Mouse (Mus musculus): Measurements from ENCODE around the gene Afm. TPM values are rescaled to one million over a fixed set of nuclear protein-coding genes. Genes with fewer than 3 reads are reported as not detected.

Afm gene
- polyA plus RNA-seq, 1 experiment from 2014 or later = not detected

GRCm38 (mm10) chr5:90562880-90563279 is 44.1 kb downstream of the Afm start:
- no peak overlapping the region for H3K9ac ChIP-seq (ENCODE audit: low read depth, low read length)
- no peak for ATAC-seq (replicated peaks; ENCODE audit: insufficient number of reproducible peaks, low FRiP score, low TSS enrichment)
- 36% methylated on average over 4 of the region's 4 CpGs for WGBS (ENCODE audit: insufficient replicate concordance)

GRCm38 (mm10) chr5:90564161-90564560 is 45.4 kb downstream of the Afm start:
- Histone ChIP-seq H3K36me3 (ENCODE audit: control insufficient read depth, insufficient read depth, low read length) (no peaks in the 10 kb centered on the region), H3K9ac (ENCODE audit: low read depth, low read length) (no peak overlapping the region), H3K4me1 (ENCODE audit: control insufficient read depth, insufficient read depth, low read length) (peaks cover 14% of the 10 kb centered on the region), H3K4me2 (no peak overlapping the region), H3K27me3 (ENCODE audit: control insufficient read depth, insufficient read depth, low read length) (no peaks in the 10 kb centered on the region), H3K9me3 (replicated peaks; ENCODE audit: control insufficient read depth, low read length) (no peaks in the 10 kb centered on the region), H3K27ac (ENCODE audit: low read depth, low read length) (no peak overlapping the region), H3K4me3 (ENCODE audit: low read depth, low read length) (no peak overlapping the region)
- WGBS (ENCODE audit: insufficient replicate concordance) = 92% methylated on average over 4 of the region's 4 CpGs
- ATAC-seq (replicated peaks; ENCODE audit: insufficient number of reproducible peaks, low FRiP score, low TSS enrichment) = no peak

More at GRCm38 (mm10) chr5:90562880-90563279, 44.1 kb downstream of the Afm start:
- Histone ChIP-seq H3K4me2 (no peak overlapping the region), H3K4me3 (ENCODE audit: low read depth, low read length) (no peak overlapping the region), H3K36me3 (ENCODE audit: control insufficient read depth, insufficient read depth, low read length) (no peaks in the 10 kb centered on the region), H3K27ac (ENCODE audit: low read depth, low read length) (no peak overlapping the region), H3K9me3 (replicated peaks; ENCODE audit: control insufficient read depth, low read length) (no peaks in the 10 kb centered on the region), H3K27me3 (ENCODE audit: control insufficient read depth, insufficient read depth, low read length) (no peaks in the 10 kb centered on the region), H3K4me1 (ENCODE audit: control insufficient read depth, insufficient read depth, low read length) (0 out of 2 replicates have a peak, but pooled peaks cover 7% of the 10 kb centered on the region)

- no peak overlapping the region for H3K27ac ChIP-seq (ENCODE audit: low read depth, low read length)
Measured at GRCm38 (mm10) chr5:90565205-90565604, 46.5 kb downstream of the Afm start.

GRCm38 (mm10) chr5:90567788-90568187 is 49.1 kb downstream of the Afm start:
- no peak for ATAC-seq (replicated peaks; ENCODE audit: insufficient number of reproducible peaks, low FRiP score, low TSS enrichment)
- Histone ChIP-seq H3K9ac (ENCODE audit: low read depth, low read length) (no peak overlapping the region), H3K9me3 (replicated peaks; ENCODE audit: control insufficient read depth, low read length) (no peaks in the 10 kb centered on the region), H3K4me1 (ENCODE audit: control insufficient read depth, insufficient read depth, low read length) (peaks cover 13% of the 10 kb centered on the region), H3K27me3 (ENCODE audit: control insufficient read depth, insufficient read depth, low read length) (no peaks in the 10 kb centered on the region), H3K27ac (ENCODE audit: low read depth, low read length) (no peak overlapping the region), H3K4me2 (no peak overlapping the region), H3K4me3 (ENCODE audit: low read depth, low read length) (no peak overlapping the region), H3K36me3 (ENCODE audit: control insufficient read depth, insufficient read depth, low read length) (no peaks in the 10 kb centered on the region)
- WGBS (ENCODE audit: insufficient replicate concordance) = 56% methylated on average over 5 of the region's 5 CpGs

More at GRCm38 (mm10) chr5:90565205-90565604, 46.5 kb downstream of the Afm start:
- H3K9me3 ChIP-seq (replicated peaks; ENCODE audit: control insufficient read depth, low read length) = no peaks in the 10 kb centered on the region
- 75% methylated on average over 6 of the region's 6 CpGs for WGBS (ENCODE audit: insufficient replicate concordance)
- H3K4me1 ChIP-seq (ENCODE audit: control insufficient read depth, insufficient read depth, low read length) = peaks cover 14% of the 10 kb centered on the region
- H3K9ac ChIP-seq (ENCODE audit: low read depth, low read length) = no peak overlapping the region
- H3K4me2 ChIP-seq = no peak overlapping the region
- no peak overlapping the region for H3K4me3 ChIP-seq (ENCODE audit: low read depth, low read length)
- no peak for ATAC-seq (replicated peaks; ENCODE audit: insufficient number of reproducible peaks, low FRiP score, low TSS enrichment)
- no peaks in the 10 kb centered on the region for H3K36me3 ChIP-seq (ENCODE audit: control insufficient read depth, insufficient read depth, low read length)
- H3K27me3 ChIP-seq (ENCODE audit: control insufficient read depth, insufficient read depth, low read length) = no peaks in the 10 kb centered on the region

GRCm38 (mm10) chr5:90568338-90568737 is 49.6 kb downstream of the Afm start:
- Histone ChIP-seq H3K27me3 (ENCODE audit: control insufficient read depth, insufficient read depth, low read length) (no peaks in the 10 kb centered on the region), H3K27ac (ENCODE audit: low read depth, low read length) (no peak overlapping the region), H3K4me3 (ENCODE audit: low read depth, low read length) (no peak overlapping the region), H3K9me3 (replicated peaks; ENCODE audit: control insufficient read depth, low read length) (no peaks in the 10 kb centered on the region), H3K4me1 (ENCODE audit: control insufficient read depth, insufficient read depth, low read length) (peaks cover 10% of the 10 kb centered on the region), H3K4me2 (no peak overlapping the region), H3K36me3 (ENCODE audit: control insufficient read depth, insufficient read depth, low read length) (no peaks in the 10 kb centered on the region), H3K9ac (ENCODE audit: low read depth, low read length) (no peak overlapping the region)
- ATAC-seq (replicated peaks; ENCODE audit: insufficient number of reproducible peaks, low FRiP score, low TSS enrichment) = no peak

- 60% methylated on average over 3 of the region's 3 CpGs for WGBS (ENCODE audit: insufficient replicate concordance)
- ATAC-seq (replicated peaks; ENCODE audit: insufficient number of reproducible peaks, low FRiP score, low TSS enrichment) = no peak
Measured at GRCm38 (mm10) chr5:90571216-90571615, 52.5 kb downstream of the Afm start.

GRCm38 (mm10) chr5:90577751-90578150 is 59.0 kb downstream of the Afm start:
- Histone ChIP-seq H3K4me1 (ENCODE audit: control insufficient read depth, insufficient read depth, low read length) (no peaks in the 10 kb centered on the region), H3K27ac (ENCODE audit: low read depth, low read length) (no peak overlapping the region), H3K27me3 (ENCODE audit: control insufficient read depth, insufficient read depth, low read length) (no peaks in the 10 kb centered on the region), H3K9me3 (replicated peaks; ENCODE audit: control insufficient read depth, low read length) (no peaks in the 10 kb centered on the region), H3K4me2 (no peak overlapping the region), H3K4me3 (ENCODE audit: low read depth, low read length) (no peak overlapping the region), H3K9ac (ENCODE audit: low read depth, low read length) (no peak overlapping the region), H3K36me3 (ENCODE audit: control insufficient read depth, insufficient read depth, low read length) (no peaks in the 10 kb centered on the region)
- ATAC-seq (replicated peaks; ENCODE audit: insufficient number of reproducible peaks, low FRiP score, low TSS enrichment) = no peak
- WGBS (ENCODE audit: insufficient replicate concordance) = 81% methylated on average over 9 of the region's 9 CpGs

More at GRCm38 (mm10) chr5:90571216-90571615, 52.5 kb downstream of the Afm start:
- Histone ChIP-seq H3K9ac (ENCODE audit: low read depth, low read length) (no peak overlapping the region), H3K36me3 (ENCODE audit: control insufficient read depth, insufficient read depth, low read length) (no peaks in the 10 kb centered on the region), H3K4me3 (ENCODE audit: low read depth, low read length) (no peak overlapping the region), H3K4me1 (ENCODE audit: control insufficient read depth, insufficient read depth, low read length) (peaks cover 10% of the 10 kb centered on the region), H3K4me2 (no peak overlapping the region), H3K27me3 (ENCODE audit: control insufficient read depth, insufficient read depth, low read length) (no peaks in the 10 kb centered on the region), H3K9me3 (replicated peaks; ENCODE audit: control insufficient read depth, low read length) (no peaks in the 10 kb centered on the region), H3K27ac (ENCODE audit: low read depth, low read length) (no peak overlapping the region)

- ATAC-seq (replicated peaks; ENCODE audit: insufficient number of reproducible peaks, low FRiP score, low TSS enrichment) = no peak
- Histone ChIP-seq H3K27ac (ENCODE audit: low read depth, low read length) (no peak overlapping the region), H3K36me3 (ENCODE audit: control insufficient read depth, insufficient read depth, low read length) (no peaks in the 10 kb centered on the region), H3K9me3 (replicated peaks; ENCODE audit: control insufficient read depth, low read length) (no peaks in the 10 kb centered on the region), H3K4me1 (ENCODE audit: control insufficient read depth, insufficient read depth, low read length) (no peaks in the 10 kb centered on the region), H3K9ac (ENCODE audit: low read depth, low read length) (no peak overlapping the region), H3K4me3 (ENCODE audit: low read depth, low read length) (no peak overlapping the region), H3K27me3 (ENCODE audit: control insufficient read depth, insufficient read depth, low read length) (no peaks in the 10 kb centered on the region), H3K4me2 (no peak overlapping the region)
- WGBS (ENCODE audit: insufficient replicate concordance) = 86% methylated on average over 9 of the region's 9 CpGs
Measured at GRCm38 (mm10) chr5:90579556-90579955, 60.8 kb downstream of the Afm start.

GRCm38 (mm10) chr5:90582179-90582578 is 63.4 kb downstream of the Afm start:
- 81% methylated on average over 6 of the region's 6 CpGs for WGBS (ENCODE audit: insufficient replicate concordance)
- Histone ChIP-seq H3K27ac (ENCODE audit: low read depth, low read length) (no peak overlapping the region), H3K27me3 (ENCODE audit: control insufficient read depth, insufficient read depth, low read length) (no peaks in the 10 kb centered on the region), H3K4me1 (ENCODE audit: control insufficient read depth, insufficient read depth, low read length) (no peaks in the 10 kb centered on the region), H3K4me3 (ENCODE audit: low read depth, low read length) (no peak overlapping the region), H3K9ac (ENCODE audit: low read depth, low read length) (no peak overlapping the region), H3K9me3 (replicated peaks; ENCODE audit: control insufficient read depth, low read length) (no peaks in the 10 kb centered on the region), H3K36me3 (ENCODE audit: control insufficient read depth, insufficient read depth, low read length) (no peaks in the 10 kb centered on the region), H3K4me2 (no peak overlapping the region)
- ATAC-seq (replicated peaks; ENCODE audit: insufficient number of reproducible peaks, low FRiP score, low TSS enrichment) = no peak

Measured in heart, embryonic 11.5 days (tissue).